Mouse (Mus musculus): ENCODE results near the gene Rnasek. TPM values are rescaled to one million over a fixed set of nuclear protein-coding genes. Genes with fewer than 3 reads are reported as not detected.

Rnasek gene
- polyA plus RNA-seq, 1 experiment from 2014 or later, result 164 TPM

DNA sequence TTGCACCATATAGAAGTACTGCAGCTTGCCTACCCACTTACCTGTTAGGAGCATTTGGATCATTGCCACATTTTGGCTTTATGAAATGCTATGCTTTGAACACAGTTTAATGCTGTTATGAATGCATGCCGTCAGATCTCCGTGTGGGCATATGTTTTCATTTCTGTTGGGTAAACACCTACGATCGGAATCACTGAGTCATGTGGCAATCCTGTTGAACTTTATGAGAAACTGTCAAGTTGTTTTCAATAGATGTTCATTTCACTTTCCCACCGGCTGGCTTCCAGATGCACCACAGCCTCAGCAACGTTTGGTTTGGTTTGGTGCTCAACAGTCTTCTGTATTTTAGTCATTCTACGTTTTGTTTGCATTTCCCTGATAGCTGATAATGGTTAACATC is 32.0 kb upstream of the Rnasek start:
- no peaks in the 10 kb centered on the region for H3K36me3 ChIP-seq (ENCODE audit: control insufficient read depth, insufficient read depth, low read length)
- H3K9ac ChIP-seq (replicated peaks; ENCODE audit: low read depth, low read length), result no peak overlapping the region
- no peak overlapping the region for H3K4me3 ChIP-seq (ENCODE audit: low read depth, low read length)
- H3K4me1 ChIP-seq (ENCODE audit: control insufficient read depth, insufficient read depth, low read length), result no peaks in the 10 kb centered on the region
- WGBS, result 83% methylated on average over 7 of the region's 7 CpGs
- no peaks in the 10 kb centered on the region for H3K9me3 ChIP-seq (ENCODE audit: control insufficient read depth, low read depth, low read length)
- H3K27me3 ChIP-seq (ENCODE audit: control insufficient read depth, insufficient read depth, low read length), result no peaks in the 10 kb centered on the region
- no peak for ATAC-seq (ENCODE audit: insufficient number of reproducible peaks, insufficient read depth, low FRiP score, low read depth)
- no peak overlapping the region for H3K4me2 ChIP-seq (replicated peaks; ENCODE audit: low read depth, low read length)
- no peak overlapping the region for H3K27ac ChIP-seq (ENCODE audit: low read length)

DNA sequence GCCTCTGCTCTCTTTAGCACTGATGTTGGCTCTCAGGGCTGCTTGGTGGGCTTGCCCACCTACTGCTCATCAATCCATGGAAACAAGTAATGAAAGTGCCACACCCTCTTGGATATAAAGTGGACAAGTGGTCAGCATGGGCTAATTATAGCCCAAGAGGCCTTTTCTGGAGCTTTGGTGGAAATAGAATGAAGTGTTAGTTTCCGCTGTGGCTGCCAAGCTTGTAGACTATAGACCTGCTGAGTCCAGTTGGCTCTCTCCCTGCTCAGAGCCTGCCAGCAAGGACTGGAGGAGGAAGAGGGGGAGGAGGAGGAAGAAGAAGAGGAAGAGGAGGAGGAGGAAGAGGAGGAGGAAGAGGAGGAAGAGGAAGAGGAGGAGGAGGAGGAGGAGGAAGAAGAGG is 26.8 kb upstream of the Rnasek start:
- 84% methylated on average over 1 of the region's 1 CpGs for WGBS
- no peak overlapping the region for H3K4me2 ChIP-seq (replicated peaks; ENCODE audit: low read depth, low read length)
- H3K27me3 ChIP-seq (ENCODE audit: control insufficient read depth, insufficient read depth, low read length), result no peaks in the 10 kb centered on the region
- ATAC-seq (ENCODE audit: insufficient number of reproducible peaks, insufficient read depth, low FRiP score, low read depth), result no peak
- H3K27ac ChIP-seq (ENCODE audit: low read length), result no peak overlapping the region
- H3K36me3 ChIP-seq (ENCODE audit: control insufficient read depth, insufficient read depth, low read length), result no peaks in the 10 kb centered on the region
- H3K4me1 ChIP-seq (ENCODE audit: control insufficient read depth, insufficient read depth, low read length), result no peaks in the 10 kb centered on the region
- H3K4me3 ChIP-seq (ENCODE audit: low read depth, low read length), result no peak overlapping the region
- no peaks in the 10 kb centered on the region for H3K9me3 ChIP-seq (ENCODE audit: control insufficient read depth, low read depth, low read length)
- H3K9ac ChIP-seq (replicated peaks; ENCODE audit: low read depth, low read length), result no peak overlapping the region

DNA sequence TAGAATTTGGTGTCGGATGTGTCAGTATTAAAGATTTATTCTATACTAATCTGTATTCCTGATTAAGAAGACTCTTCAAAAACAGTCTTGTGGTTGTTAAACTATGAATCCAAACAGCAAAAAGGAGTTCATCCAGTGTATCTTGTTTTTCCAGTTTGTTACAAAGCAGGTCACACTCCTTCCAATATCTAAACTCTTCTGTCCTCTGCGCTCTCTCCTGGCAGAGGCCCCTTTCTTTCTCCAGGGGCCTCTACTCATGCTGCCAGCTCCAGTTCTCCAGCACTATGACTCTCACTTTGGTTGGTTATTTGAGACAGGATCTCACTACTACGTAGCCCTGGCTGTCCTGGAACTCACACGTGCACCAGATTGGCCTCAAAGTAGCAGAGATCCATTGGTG is 26.2 kb upstream of the Rnasek start:
- H3K9me3 ChIP-seq (ENCODE audit: control insufficient read depth, low read depth, low read length), result no peaks in the 10 kb centered on the region
- H3K4me1 ChIP-seq (ENCODE audit: control insufficient read depth, insufficient read depth, low read length), result no peaks in the 10 kb centered on the region
- H3K27ac ChIP-seq (ENCODE audit: low read length), result no peak overlapping the region
- no peak for ATAC-seq (ENCODE audit: insufficient number of reproducible peaks, insufficient read depth, low FRiP score, low read depth)
- 61% methylated on average over 4 of the region's 4 CpGs for WGBS
- no peak overlapping the region for H3K4me2 ChIP-seq (replicated peaks; ENCODE audit: low read depth, low read length)
- H3K27me3 ChIP-seq (ENCODE audit: control insufficient read depth, insufficient read depth, low read length), result no peaks in the 10 kb centered on the region
- H3K36me3 ChIP-seq (ENCODE audit: control insufficient read depth, insufficient read depth, low read length), result no peaks in the 10 kb centered on the region
- H3K9ac ChIP-seq (replicated peaks; ENCODE audit: low read depth, low read length), result no peak overlapping the region
- no peak overlapping the region for H3K4me3 ChIP-seq (ENCODE audit: low read depth, low read length)

- no peaks in the 10 kb centered on the region for H3K27me3 ChIP-seq (ENCODE audit: control insufficient read depth, insufficient read depth, low read length)
- no peak overlapping the region for H3K27ac ChIP-seq (ENCODE audit: low read length)
- 45% methylated on average over 3 of the region's 3 CpGs for WGBS
- H3K36me3 ChIP-seq (ENCODE audit: control insufficient read depth, insufficient read depth, low read length), result no peaks in the 10 kb centered on the region
- no peak overlapping the region for H3K4me2 ChIP-seq (replicated peaks; ENCODE audit: low read depth, low read length)
- H3K9me3 ChIP-seq (ENCODE audit: control insufficient read depth, low read depth, low read length), result no peaks in the 10 kb centered on the region
- no peak for ATAC-seq (ENCODE audit: insufficient number of reproducible peaks, insufficient read depth, low FRiP score, low read depth)
- no peak overlapping the region for H3K9ac ChIP-seq (replicated peaks; ENCODE audit: low read depth, low read length)
- no peaks in the 10 kb centered on the region for H3K4me1 ChIP-seq (ENCODE audit: control insufficient read depth, insufficient read depth, low read length)
- no peak overlapping the region for H3K4me3 ChIP-seq (ENCODE audit: low read depth, low read length)
Measured at GRCm38 (mm10) chr11:70265252-70265651, 25.6 kb upstream of the Rnasek start.

DNA sequence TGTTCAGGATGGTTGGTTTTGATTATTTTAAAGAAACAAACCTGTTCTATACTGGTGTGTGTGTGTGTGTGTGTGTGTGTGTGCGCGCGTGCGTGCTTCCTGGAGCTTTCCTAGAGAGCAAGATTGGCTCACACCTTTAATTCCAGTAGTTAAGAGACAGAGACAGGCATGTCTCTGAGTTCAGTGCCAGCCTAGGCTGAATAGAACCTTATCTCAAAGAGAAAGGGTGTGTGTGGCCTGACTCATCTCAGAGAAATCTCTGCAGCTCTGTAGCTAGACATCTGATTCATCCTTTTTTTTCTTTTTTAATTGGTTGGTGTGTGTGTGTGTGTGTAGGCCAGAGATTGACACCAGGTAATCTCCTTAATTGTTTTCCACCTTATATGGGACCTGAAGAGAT is 19.4 kb upstream of the Rnasek start:
- no peak for ATAC-seq (ENCODE audit: insufficient number of reproducible peaks, insufficient read depth, low FRiP score, low read depth)
- H3K9me3 ChIP-seq (ENCODE audit: control insufficient read depth, low read depth, low read length), result no peaks in the 10 kb centered on the region
- H3K9ac ChIP-seq (replicated peaks; ENCODE audit: low read depth, low read length), result no peak overlapping the region
- 0 out of 2 replicates have a peak, but pooled peaks cover 4% of the 10 kb centered on the region for H3K4me1 ChIP-seq (ENCODE audit: control insufficient read depth, insufficient read depth, low read length)
- H3K36me3 ChIP-seq (ENCODE audit: control insufficient read depth, insufficient read depth, low read length), result no peaks in the 10 kb centered on the region
- no peak overlapping the region for H3K27ac ChIP-seq (ENCODE audit: low read length)
- no peak overlapping the region for H3K4me3 ChIP-seq (ENCODE audit: low read depth, low read length)
- 87% methylated on average over 4 of the region's 4 CpGs for WGBS
- 0 out of 2 replicates have a peak, but pooled peaks cover 3% of the 10 kb centered on the region for H3K27me3 ChIP-seq (ENCODE audit: control insufficient read depth, insufficient read depth, low read length)
- H3K4me2 ChIP-seq (replicated peaks; ENCODE audit: low read depth, low read length), result no peak overlapping the region

GRCm38 (mm10) chr11:70254931-70255531 is 15.4 kb upstream of the Rnasek start, which contains the start of gene Alox12:
TSS of gene Alox12 (minus strand) at chr11:70255353.
- peak within 1 kb of the TSS; percentile 45 for H3K4me2 ChIP-seq (replicated peaks; ENCODE audit: low read depth, low read length)
- WGBS, result 2% methylated on average over 25 of the region's 25 CpGs
- H3K27me3 ChIP-seq (ENCODE audit: control insufficient read depth, insufficient read depth, low read length), result 0 out of 2 replicates have a peak, but pooled peaks cover 7% of the 10 kb centered on the region
- no peaks in the 10 kb centered on the region for H3K36me3 ChIP-seq (ENCODE audit: control insufficient read depth, insufficient read depth, low read length)
- 0 out of 2 replicates have a peak, but pooled peaks cover 4% of the 10 kb centered on the region for H3K4me1 ChIP-seq (ENCODE audit: control insufficient read depth, insufficient read depth, low read length)
- no peaks in the 10 kb centered on the region for H3K9me3 ChIP-seq (ENCODE audit: control insufficient read depth, low read depth, low read length)
- no peak within 1 kb of the TSS; the same call in 1 of the 2 replicates for H3K9ac ChIP-seq (replicated peaks; ENCODE audit: low read depth, low read length)
- H3K4me3 ChIP-seq (ENCODE audit: low read depth, low read length), result peak within 1 kb of the TSS; percentile 27
- ATAC-seq (ENCODE audit: insufficient number of reproducible peaks, insufficient read depth, low FRiP score, low read depth), result peak; percentile 76
- no peak within 1 kb of the TSS; the same call in 1 of the 2 replicates for H3K27ac ChIP-seq (ENCODE audit: low read length)

GRCm38 (mm10) chr11:70254337-70254736 is 14.7 kb upstream of the Rnasek start:
- WGBS, result 6% methylated on average over 18 of the region's 18 CpGs
- no peak for ATAC-seq (ENCODE audit: insufficient number of reproducible peaks, insufficient read depth, low FRiP score, low read depth)
- no peak overlapping the region for H3K9ac ChIP-seq (replicated peaks; ENCODE audit: low read depth, low read length)

GRCm38 (mm10) chr11:70251853-70252252 is 12.2 kb upstream of the Rnasek start:
- no peak overlapping the region for H3K9ac ChIP-seq (replicated peaks; ENCODE audit: low read depth, low read length)
- H3K4me2 ChIP-seq (replicated peaks; ENCODE audit: low read depth, low read length), result no peak overlapping the region
- 0 out of 2 replicates have a peak, but pooled peaks cover 7% of the 10 kb centered on the region for H3K27me3 ChIP-seq (ENCODE audit: control insufficient read depth, insufficient read depth, low read length)
- H3K4me3 ChIP-seq (ENCODE audit: low read depth, low read length), result no peak overlapping the region
- H3K36me3 ChIP-seq (ENCODE audit: control insufficient read depth, insufficient read depth, low read length), result no peaks in the 10 kb centered on the region
- 0 out of 2 replicates have a peak, but pooled peaks cover 4% of the 10 kb centered on the region for H3K4me1 ChIP-seq (ENCODE audit: control insufficient read depth, insufficient read depth, low read length)
- no peaks in the 10 kb centered on the region for H3K9me3 ChIP-seq (ENCODE audit: control insufficient read depth, low read depth, low read length)
- WGBS, result 77% methylated on average over 8 of the region's 8 CpGs
- H3K27ac ChIP-seq (ENCODE audit: low read length), result no peak overlapping the region
- no peak for ATAC-seq (ENCODE audit: insufficient number of reproducible peaks, insufficient read depth, low FRiP score, low read depth)

More at GRCm38 (mm10) chr11:70254337-70254736, 14.7 kb upstream of the Rnasek start:
- Histone ChIP-seq H3K27me3 (ENCODE audit: control insufficient read depth, insufficient read depth, low read length) (0 out of 2 replicates have a peak, but pooled peaks cover 7% of the 10 kb centered on the region), H3K9me3 (ENCODE audit: control insufficient read depth, low read depth, low read length) (no peaks in the 10 kb centered on the region), H3K4me3 (ENCODE audit: low read depth, low read length) (peak overlapping the region; percentile 27), H3K36me3 (ENCODE audit: control insufficient read depth, insufficient read depth, low read length) (no peaks in the 10 kb centered on the region), H3K4me2 (replicated peaks; ENCODE audit: low read depth, low read length) (peak overlapping the region; percentile 45), H3K4me1 (ENCODE audit: control insufficient read depth, insufficient read depth, low read length) (0 out of 2 replicates have a peak, but pooled peaks cover 4% of the 10 kb centered on the region), H3K27ac (ENCODE audit: low read length) (no peak overlapping the region)
